Mouse (Mus musculus): Measurements from ENCODE around the gene Dctn3. TPM values are rescaled to one million over a fixed set of nuclear protein-coding genes. Genes with fewer than 3 reads are reported as not detected.
"Not testable (repeated sequence)": the region's sequence is repeated elsewhere in the genome, so short reads cannot be mapped to it uniquely, and the experiment has no call there.

Dctn3 gene
- total RNA-seq, 2 experiments from 2014 or later, result 16.8 to 18.4 TPM

GRCm38 (mm10) chr4:41705922-41706754, 16.8 kb downstream of the Dctn3 start:
- ATAC-seq (replicated peaks; ENCODE audit: low FRiP score, poor library complexity, severe bottlenecking), result no peak

- ATAC-seq (replicated peaks; ENCODE audit: low FRiP score, poor library complexity, severe bottlenecking), result no peak
These were observed 18.3 kb downstream of the Dctn3 start for GRCm38 (mm10) chr4:41704651-41705050.

- not testable (repeated sequence) for ATAC-seq (replicated peaks; ENCODE audit: low FRiP score, poor library complexity, severe bottlenecking)
These were observed 20.7 kb downstream of the Dctn3 start for GRCm38 (mm10) chr4:41702226-41702625.

- not testable (repeated sequence) for ATAC-seq (replicated peaks; ENCODE audit: low FRiP score, poor library complexity, severe bottlenecking)
These were observed 22.7 kb downstream of the Dctn3 start for GRCm38 (mm10) chr4:41700224-41700623.

- ATAC-seq (replicated peaks; ENCODE audit: low FRiP score, poor library complexity, severe bottlenecking), result not testable (repeated sequence)
These were observed 23.2 kb downstream of the Dctn3 start, which contains the start of gene Il11ra1 for GRCm38 (mm10) chr4:41699783-41700182. Gene Il11ra1 (plus strand): TSS chr4:41699989.

- not testable (repeated sequence) for ATAC-seq (replicated peaks; ENCODE audit: low FRiP score, poor library complexity, severe bottlenecking)
These were observed 24.5 kb downstream of the Dctn3 start for GRCm38 (mm10) chr4:41698421-41699016.

- ATAC-seq (replicated peaks; ENCODE audit: low FRiP score, poor library complexity, severe bottlenecking), result not testable (repeated sequence)
These were observed 25.8 kb downstream of the Dctn3 start, which contains the start of gene Cntfr for GRCm38 (mm10) chr4:41696930-41697841. Gene Cntfr (minus strand): TSS chr4:41697089.

DNA sequence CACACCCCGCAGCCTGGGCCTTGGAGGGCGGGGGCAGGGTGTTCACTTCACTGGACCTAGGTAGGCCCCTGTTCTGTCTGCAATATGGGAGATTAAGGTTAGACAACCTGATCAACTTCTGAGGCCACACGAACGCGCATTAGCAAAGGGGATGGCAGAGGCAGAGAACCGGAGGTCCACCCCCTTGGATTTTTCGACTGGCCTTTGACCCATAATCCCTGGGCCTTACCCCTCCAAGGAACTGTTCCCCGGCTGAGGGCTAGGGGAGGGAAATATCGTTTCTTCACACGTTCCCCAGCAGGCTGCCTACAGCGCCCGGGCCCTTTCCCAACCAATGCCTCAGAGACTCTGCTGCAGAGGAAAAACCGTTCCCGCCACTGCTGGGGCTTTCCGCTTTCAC, 26.5 kb downstream of the Dctn3 start:
- ATAC-seq (replicated peaks; ENCODE audit: low FRiP score, poor library complexity, severe bottlenecking), result not testable (repeated sequence)

- not testable (repeated sequence) for ATAC-seq (replicated peaks; ENCODE audit: low FRiP score, poor library complexity, severe bottlenecking)
These were observed 27.2 kb downstream of the Dctn3 start for GRCm38 (mm10) chr4:41695800-41696199.

- not testable (repeated sequence) for ATAC-seq (replicated peaks; ENCODE audit: low FRiP score, poor library complexity, severe bottlenecking)
These were observed 29.5 kb downstream of the Dctn3 start for GRCm38 (mm10) chr4:41693511-41693910.

DNA sequence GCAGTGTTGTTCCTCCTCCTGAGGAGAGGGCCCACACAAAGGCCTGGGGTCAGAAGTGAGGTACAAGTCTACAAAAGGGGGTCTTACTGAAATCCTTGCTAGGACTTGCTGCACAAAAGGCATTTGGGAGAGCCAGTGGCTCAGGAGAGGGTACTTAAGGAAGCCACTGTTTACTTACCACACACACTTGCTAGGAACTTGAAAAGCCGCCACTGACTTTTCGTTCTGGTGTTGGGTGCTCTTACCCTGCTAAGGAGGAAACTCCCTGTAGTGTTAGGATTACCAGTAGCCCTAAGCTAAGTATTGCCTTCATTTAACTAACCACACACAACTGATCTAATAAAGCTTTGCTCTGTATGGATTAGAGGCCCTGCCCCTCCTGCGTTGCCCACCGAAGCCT, 33.0 kb downstream of the Dctn3 start:
- not testable (repeated sequence) for ATAC-seq (replicated peaks; ENCODE audit: low FRiP score, poor library complexity, severe bottlenecking)

DNA sequence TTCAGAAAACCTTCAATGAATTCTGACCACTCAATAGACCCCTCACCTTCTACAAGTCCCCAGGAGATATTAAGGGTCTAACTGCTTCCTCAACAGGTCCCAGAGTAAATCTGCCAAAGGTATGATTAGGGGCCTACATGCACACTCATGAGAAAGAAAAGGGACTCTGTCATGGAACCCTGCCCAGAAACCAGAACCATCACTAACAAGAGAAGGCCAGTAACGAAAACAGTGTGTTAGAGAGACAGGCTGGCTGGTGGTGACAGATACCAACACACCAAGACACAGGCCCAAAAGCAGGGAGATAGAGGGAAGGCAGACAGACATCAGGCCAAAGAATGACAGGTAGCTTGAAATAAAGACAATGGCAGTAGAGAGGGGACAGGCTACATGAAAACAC, 34.4 kb downstream of the Dctn3 start:
- not testable (repeated sequence) for ATAC-seq (replicated peaks; ENCODE audit: low FRiP score, poor library complexity, severe bottlenecking)

- not testable (repeated sequence) for ATAC-seq (replicated peaks; ENCODE audit: low FRiP score, poor library complexity, severe bottlenecking)
These were observed 37.0 kb downstream of the Dctn3 start for GRCm38 (mm10) chr4:41685882-41686492.

DNA sequence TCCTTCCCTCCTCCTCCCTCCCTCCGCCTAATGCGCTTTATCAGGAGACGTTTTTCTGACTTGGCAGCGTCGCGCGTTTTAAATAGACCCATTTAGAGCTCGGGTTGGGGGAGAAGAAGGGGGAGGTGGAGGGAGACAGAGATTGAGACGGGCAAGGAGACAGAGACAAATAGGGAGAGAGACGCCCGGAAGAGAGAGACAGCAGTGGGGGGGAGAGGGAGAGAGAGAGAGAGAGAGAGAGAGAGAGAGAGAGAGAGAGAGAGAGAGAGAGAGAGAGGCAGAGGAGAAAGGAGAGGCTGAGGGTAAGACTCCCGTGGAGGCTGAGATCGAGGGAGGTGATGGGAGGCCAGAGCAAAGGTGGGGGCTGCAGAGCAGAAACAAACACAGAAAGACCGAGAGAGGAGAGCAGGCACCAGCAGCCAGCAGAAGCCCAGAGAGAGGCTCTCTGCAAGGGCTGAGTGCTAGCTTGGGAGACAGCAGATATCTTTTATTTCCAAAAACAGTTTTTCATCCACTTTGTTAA, 38.0 kb downstream of the Dctn3 start:
- ATAC-seq (replicated peaks; ENCODE audit: low FRiP score, poor library complexity, severe bottlenecking), result not testable (repeated sequence)

DNA sequence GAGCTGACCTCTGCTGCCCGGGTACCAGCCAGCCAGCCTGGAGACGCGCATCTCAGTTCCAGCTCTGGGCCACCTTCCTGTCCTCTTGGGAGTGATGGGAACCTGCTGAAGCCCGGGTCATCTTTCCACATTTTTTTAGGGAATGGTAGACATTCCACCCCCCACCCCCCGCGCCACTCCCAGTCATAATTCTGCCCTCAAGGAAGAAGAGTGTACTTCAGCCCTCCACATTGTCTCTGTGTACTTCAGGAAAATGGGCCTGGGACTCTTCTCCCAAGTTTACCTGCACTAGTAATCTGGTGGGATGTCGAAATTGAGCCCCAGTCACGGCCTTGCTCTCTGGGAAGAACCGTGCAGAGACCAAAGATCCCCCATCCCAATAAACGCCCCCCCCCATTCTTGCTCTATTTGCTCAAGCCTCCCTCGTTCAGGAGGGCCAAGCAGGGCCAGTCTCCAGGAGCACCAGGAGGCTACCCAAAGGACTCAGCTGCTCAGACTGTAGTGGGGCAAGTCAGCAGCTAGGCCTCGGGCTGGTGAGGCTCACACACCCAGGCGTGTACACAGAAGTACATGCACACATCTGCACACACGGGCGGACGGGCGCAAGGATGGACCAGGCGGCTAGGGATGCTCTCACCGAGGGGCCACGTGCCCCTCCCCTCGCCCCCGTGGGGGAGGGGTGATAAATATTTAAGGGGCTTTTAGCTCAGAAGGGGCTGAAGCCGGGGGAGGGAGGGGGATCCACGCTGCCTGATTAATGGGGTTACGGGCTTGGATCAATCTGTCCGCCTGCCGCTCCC, 38.6 kb downstream of the Dctn3 start:
- not testable (repeated sequence) for ATAC-seq (replicated peaks; ENCODE audit: low FRiP score, poor library complexity, severe bottlenecking)

DNA sequence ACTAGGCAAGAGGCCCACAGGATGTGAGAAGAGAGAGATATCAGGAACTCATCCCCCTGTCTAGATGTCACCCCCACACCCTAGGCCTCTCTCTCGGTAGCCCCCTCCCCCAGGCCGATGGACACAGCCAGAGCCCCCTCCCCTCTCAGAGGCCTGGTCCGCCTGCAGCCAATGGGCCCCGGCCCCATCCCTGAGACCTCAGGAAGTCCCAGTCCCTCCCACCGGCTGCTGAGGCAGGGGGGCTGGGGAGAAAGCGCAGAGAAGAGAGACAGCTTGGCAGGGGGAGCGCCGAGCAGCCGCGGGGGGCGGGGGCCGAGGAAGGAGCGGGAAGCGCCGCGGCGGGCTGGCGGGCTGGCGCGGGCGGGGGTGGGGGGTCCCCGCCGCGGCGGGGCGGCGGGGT, 39.7 kb downstream of the Dctn3 start:
- ATAC-seq (replicated peaks; ENCODE audit: low FRiP score, poor library complexity, severe bottlenecking), result not testable (repeated sequence)

DNA sequence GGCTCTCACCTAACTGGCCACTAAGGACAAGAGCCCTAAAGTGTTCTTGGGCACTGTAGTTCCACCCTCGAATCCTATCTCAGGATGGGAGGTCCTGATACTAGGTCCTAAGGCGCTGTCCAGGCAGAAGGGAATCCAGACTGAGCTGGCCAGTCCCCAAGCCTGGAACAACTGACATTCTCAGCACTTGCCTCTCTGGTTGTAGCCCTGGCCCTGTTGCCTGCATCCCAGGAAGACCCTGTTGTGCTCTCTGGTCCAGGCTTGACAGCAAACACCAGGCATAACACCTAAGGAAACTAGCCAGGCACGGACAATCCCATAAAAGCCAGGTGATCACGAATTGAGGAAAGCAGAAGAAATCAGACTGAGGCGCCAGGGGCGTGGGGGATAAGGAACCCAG, 40.2 kb downstream of the Dctn3 start:
- ATAC-seq (replicated peaks; ENCODE audit: low FRiP score, poor library complexity, severe bottlenecking), result no peak

DNA sequence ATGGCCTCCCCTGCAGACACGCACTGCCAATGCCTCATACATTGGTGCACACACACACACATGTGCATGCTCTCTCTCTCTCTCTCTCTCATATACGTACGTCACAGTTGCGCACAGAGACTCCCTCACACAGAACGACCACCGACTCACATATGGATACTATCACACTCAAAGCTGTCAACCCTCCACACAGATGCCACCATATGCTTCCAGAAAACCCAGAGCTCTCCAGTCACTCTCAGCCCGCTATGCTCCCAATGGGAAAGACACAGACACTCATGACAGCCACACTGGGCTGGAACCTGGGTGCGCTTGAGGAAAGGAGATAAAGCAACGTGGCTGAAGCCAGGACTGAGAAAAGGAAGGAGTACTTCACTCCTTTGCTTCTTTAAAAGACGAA, 41.0 kb downstream of the Dctn3 start:
- no peak for ATAC-seq (replicated peaks; ENCODE audit: low FRiP score, poor library complexity, severe bottlenecking)

- ATAC-seq (replicated peaks; ENCODE audit: low FRiP score, poor library complexity, severe bottlenecking), result no peak
These were observed 41.8 kb downstream of the Dctn3 start for GRCm38 (mm10) chr4:41681176-41681575.

Measured in erythroid progenitor cell, adult 5-6 weeks (primary cell).